Mouse (Mus musculus): ENCODE data around the gene Nsmce3.

GRCm38 (mm10) chr7:64869549-64870065, 3.2 kb downstream of the Nsmce3 start:
- TF ChIP-seq CTCF (IDR thresholded peaks at IDR 0.05; ENCODE audit: insufficient read depth, low read depth, low read length) (no peak), POLR2A (IDR thresholded peaks at IDR 0.05; ENCODE audit: insufficient read depth, low read depth, low read length) (no peak)
